Mouse (Mus musculus) retina, postnatal 1 day (tissue): ENCODE results near the gene Mff.

Experiments used
- DNase-seq: peaks from one replicate; pipeline ENCODE4 v3.0.0-alpha.2; 2012

The Mff gene

DNA sequence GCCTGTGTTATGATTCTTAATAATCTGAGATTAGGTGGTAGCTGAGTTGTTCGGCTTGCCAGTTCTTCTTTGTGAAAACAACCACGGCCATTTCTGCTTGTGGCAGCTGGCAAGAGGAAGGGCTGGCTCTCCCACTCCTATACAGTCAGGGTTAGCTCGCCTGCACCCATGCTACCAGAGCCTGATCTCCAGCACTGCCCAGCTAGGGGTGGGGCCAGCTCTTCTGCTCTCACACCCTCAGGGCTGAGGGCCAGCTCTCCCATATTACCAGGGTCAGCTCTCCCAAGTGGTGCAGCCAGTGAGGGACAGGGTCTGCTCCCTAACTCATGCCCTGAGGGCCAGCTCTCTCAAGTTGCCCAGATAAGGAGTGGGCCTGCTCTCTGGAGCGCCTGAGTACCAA is 47.7 kb downstream of the Mff start:
- no peak for DNase-seq

DNA sequence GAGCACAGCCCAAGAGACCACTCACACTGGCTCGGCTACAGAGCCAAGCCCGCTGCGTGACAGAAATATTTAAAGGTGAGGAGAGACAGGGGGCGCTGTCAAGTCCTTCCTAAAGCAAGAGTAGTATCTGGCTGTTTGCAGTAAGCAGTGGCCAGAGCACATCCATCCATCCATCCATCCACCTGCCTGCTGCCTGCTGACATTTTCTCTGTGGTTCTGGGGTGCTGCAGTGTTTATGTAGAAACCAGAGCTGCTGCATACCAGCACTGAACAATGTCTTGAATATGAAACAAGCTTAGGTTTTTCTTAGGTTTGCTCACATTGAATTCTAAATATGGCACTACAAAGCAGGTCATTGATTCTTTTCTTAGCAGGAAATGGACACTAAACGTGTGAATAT is 48.5 kb downstream of the Mff start:
- DNase-seq, result no peak

DNA sequence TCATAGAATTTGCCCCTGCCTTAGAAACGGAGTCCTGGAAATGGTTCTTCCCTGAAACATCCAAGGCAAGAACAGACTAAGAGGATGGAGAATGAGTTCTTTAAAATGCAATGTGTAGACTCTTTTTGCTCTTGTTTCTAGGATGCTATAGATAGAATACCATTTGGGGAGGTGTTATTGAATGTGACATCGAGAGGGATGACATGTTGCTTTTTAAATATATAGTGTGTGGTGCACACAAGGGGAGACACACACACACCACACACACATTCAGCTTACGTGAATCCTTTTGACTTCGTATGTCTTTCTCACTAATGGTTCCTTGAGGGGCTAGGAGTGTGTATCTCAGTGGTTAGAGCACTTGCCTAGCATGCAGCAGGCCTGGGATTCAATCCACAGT is 50.6 kb downstream of the Mff start:
- no peak for DNase-seq

DNA sequence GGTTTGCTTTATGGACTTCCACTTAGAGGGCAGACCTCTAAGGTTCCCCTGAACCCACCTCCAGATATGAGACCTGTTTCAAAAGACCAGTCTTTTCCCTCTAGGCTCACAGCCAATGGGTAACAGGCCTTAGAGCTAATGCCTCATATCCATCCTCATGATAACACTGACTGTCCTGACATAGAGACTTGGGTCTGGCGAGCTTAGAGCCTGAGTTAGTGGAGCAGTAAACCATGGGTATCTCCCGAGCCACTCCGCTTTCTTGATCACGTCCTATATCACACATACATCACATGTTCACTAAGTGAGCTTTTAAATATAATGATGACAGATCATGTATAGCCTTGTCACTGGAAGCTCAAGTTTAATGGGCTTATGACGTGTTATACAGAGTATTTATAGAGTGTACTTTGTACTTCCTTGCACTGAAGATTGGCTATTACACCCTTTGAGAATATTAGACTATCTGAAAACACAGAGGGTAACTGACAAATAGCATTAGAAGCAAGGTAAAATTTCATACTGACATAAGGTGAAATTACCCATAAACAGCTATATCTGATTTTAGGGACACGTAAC is 54.8 kb downstream of the Mff start:
- DNase-seq, result no peak

DNA sequence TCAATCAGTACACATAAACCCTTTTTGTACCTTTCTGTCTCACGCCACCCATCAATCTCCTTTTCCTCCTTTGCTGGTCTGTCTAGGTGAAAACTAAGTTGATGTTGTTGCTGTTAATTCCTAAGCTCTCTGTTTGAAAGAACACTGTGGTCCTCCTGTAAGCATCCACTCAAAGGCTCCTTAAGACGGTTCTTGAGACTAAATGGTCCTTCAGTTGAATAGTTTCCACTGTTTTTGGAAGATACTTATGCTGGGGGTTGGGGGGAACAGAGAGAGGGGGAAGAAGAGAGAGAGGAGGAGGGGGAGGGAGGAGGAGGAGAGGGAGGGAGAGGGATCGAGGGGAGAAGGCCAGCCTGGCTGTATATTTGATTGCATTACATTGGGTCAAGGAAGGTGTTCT is 58.9 kb downstream of the Mff start:
- no peak for DNase-seq

DNA sequence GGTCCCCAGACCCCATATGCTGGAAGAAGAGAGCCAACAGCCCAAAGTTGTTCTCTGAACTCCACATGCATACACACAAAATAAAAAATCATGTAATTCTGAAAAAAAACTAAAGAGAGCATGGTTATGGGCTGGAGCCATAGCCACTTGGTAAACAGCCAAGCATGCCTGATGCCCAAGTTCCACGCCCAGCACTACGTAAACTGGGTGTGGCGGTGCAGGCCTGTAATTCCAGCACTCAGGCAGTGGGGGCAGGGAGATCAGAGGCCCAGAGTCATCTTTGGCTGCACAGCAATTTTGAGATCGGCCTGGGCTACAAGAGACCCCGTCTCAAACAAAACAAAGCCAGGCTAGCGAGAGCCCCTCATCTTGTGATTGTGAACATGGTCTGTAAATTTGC is 60.9 kb downstream of the Mff start:
- DNase-seq, result no peak

DNA sequence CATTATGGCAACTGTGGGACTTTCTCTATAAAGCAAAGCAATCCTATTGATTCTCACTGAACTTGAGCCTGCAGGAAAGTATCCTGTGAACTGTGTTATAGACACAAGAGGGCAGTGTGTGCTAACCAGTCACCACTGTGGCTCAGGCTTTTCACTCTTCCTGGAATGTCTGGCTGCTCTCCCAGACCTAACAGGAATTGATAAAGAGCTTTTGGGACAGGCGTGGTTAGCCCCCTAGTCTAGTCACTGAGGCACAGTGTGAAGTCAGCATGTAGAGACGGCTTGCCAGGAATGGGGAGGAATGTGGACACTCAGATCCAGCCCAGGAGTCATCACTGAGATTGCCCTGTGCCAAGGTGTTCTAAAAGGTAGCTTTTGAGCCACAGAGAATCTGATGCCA is 62.7 kb downstream of the Mff start:
- peak; percentile 90 for DNase-seq

DNA sequence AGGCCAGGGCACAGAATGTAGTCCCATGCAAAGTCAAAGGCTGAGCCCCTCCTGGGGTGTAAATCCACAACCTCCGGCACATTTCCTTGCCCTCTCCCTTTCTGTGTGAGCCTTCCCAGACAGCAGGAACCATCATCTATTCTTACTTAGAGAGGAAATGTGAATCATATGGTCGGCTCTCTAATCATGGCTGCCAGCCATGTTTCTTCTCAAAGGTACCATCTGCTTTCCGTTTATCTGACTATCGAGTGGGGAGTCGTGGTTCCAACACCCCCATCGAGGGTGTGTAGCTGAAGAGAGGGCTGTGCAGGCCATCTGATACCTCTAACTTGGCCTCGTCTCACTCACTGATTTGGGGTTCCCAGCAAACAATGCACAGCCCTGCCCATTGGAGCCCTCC is 63.4 kb downstream of the Mff start:
- no peak for DNase-seq

DNA sequence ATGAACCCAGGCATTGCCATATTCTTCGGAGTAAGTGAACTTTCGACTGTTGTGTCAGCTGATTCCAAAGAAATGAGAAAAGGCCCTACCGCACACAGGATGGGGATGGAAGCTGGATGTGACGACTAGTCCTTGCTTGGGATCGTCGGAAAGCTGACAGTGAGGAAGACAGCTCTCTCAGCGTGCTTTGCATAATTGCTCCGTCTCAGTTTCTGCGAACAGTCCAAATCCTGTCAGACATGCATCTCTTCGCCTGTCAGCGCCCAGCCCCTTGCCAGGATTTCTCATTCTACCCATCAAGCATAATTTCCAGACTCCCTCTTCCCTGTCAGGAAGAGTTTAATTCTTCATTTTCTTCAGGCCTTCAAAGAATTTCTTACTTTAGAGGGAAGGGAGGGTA is 66.4 kb downstream of the Mff start:
- no peak for DNase-seq

DNA sequence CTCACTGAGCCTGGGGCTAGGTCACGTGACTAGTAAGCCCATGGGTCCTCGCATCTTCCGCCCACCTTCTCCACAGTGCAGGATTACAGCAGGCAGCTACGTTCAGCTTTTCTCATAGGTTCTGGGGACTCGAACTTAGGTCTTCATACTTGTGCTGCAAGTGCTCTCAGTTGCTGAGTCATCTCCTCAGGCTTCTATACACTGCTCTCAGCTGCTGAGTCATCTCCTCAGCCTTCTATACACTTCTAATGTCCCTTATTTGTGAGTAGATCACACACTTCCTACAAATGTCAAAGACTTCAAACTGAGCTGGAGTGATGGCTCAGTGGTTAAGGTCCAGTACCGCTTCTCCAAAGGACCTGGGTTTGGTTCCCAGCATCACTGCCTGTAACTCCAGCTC is 67.5 kb downstream of the Mff start:
- DNase-seq, result no peak

DNA sequence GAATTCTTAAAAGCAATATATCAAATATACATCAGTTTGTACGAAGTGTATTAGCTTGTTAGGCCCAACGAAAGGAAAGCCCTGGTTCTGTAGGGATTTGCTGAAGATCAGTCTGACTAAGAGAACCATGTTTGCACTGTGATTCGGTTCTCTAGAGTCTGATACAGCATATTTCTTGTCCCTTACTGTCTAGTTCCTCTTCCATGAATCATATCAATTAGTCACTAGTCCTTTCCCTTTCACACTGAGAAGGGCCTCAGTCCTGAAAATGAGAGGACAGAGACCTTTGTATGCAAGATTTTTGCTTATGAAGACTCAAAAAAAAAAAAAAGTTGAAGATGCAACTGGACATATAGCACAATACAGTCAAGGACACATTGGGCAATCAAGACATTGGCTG is 68.4 kb downstream of the Mff start:
- DNase-seq, result no peak

DNA sequence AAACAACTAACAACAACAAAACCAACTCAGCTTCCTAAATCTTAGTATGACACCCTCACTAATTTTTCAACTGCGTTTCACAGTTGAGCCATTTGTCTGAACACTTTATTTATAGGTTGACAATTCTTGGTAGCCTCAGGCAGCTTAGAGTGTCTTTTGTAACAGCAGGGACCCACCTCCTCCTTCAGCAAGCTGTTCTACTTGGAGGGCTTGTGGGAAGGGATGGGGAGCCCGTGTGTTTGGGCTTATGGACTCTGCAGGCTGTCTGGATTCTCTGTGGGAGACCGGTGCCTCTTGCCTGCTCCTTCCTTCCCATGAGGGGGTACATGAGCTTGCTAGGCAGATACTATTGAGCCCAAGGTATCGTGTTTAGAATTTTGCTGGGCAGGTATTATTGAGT is 69.3 kb downstream of the Mff start:
- DNase-seq, result no peak

DNA sequence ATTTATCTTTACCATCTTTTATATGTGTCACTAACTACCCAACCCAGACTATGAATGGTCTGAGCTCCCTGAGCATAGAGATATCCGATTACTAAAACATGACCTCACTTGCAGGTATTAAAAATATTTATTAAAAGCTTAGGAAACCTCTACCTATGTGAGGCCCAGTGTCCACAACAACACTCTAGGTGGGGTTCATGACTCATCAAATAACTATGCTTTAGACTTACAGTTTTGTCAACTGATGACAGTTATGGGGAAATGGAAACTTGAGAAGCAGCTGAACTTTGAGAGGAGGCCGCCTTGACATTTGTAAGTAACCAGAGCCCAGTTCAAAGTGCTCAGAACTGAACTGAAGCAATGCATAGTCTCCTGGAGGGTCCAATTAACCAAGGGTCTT is 70.5 kb downstream of the Mff start:
- DNase-seq, result no peak

DNA sequence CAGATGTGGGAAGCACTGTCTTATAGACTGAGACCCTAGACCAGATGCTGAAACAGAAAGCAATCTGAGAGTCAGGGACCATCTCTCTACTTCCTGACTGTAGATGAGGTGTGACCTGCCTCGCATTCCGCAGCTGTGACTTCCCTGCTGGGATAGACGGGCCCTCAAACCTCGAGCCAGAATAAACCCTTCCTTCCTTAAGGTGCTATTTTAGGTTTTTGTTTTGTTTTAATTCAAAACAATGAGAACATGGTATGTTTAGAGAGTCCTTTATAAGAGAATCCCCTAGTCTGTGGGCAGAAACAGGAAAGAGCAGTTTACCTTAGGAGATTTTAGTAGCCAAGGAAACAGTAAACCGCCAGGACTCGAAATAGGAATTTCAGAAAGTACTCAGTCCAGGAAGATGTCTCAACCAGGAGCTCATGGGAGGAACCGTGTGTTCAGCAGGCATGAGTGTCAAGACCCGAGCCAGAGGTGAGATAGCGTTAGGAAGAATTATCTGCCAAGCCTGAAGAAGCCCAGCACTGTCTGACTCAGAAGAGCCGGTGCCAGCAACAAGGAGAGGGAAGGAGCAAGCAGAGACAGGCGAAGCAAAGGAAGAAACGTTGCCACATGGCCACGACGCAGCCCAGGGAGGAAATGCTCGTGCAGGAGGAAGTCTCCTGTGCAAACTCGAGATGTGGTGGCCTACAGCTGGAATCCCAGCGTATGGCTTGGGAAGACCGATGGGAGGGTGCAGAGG is 71.2 kb downstream of the Mff start:
- no peak for DNase-seq

DNA sequence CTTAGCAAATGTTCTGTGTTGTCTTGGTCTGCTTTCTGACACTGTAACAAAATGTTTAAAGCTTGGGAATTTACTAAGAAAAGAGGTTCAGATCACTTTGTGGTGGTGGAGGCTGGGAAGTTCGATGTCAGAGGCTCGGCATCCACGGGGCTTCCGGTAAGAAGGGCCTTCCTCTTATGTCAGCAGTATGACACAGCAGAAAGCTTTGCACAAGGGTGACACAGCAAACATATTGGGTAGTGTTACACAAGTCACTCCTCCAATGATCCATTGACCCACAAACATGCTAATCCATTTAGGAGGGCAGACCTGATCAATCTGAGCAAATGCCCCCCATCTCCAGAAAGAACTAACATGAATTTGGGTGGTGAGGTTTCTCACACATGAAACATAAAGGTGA is 72.4 kb downstream of the Mff start:
- DNase-seq, result no peak

DNA sequence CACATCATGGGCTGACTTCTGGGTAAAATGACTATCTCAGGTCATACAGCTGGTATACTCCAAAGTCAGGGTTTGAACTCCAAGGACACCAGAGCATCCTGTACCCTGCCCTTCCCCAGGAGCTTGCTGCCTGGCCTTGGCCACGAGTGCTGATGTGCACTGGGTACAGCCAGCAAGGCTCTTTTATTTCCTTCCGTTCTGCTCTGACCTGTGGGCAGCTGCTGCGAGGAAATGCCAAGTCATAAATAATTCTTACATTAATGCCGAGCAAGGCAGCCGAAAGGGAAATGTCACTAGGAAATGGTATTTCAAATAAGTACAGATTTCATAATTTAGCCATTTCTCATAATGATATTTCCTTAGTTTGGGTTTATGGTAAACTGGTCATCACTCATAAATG is 73.6 kb downstream of the Mff start:
- DNase-seq, result no peak

DNA sequence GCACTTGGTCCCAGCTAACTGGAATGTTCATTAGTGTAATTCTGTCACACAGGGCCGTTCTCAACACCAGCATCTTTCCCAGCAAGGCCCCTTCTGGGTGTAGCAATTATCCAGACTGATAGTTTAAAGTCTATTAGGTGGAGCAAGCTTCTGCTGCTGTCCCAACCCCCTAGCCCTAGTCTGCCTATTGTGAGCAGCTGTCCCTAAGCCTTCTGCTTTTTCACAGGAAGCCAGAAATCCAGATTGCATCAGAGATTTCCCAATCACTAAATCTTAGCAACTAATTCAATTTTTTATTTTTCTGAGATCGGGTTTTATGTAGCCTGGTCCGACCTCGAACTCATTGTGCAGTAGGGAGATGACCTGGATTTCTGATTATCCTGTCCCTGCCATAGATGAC is 74.2 kb downstream of the Mff start:
- DNase-seq, result no peak

DNA sequence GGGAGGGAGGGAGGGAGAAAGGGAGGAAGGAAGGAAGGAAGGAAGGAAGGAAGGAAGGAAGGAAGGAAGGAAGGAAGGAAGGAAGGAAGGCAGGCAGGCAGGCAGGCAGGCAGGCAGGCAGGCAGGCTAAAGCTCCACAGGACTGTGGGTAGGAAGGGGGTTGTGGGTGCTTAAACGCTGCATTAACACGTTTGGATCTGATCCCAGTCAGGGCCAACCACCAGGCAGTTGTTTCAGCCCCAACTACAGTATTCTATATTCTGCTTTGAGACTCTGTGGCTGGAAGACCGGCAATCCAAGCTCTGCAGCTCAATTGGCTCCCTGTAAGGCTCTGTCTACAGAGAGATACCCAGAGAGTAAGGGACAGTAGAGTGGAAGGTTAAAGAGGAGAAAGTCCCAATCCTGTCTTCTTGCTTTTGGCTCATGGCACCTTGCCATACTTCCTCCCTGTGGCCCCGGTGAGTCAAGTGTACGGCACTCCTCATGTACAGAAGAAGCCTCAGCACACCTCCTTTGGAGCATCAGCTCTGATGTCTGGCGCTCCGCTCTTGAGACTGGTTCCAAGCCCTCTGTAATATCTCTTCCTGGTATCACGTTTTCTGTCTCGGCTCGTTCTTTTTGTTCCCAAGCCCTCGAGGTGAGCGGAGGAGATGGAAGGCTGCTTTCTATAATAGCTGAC is 76.6 kb downstream of the Mff start:
- no peak for DNase-seq
